Mouse (Mus musculus) liver, embryonic 12.5 days (tissue): ENCODE measurements at regions not wholly inside any gene's neighbourhood (a gene's known extent, or its start where the extent isn't known, plus 50 kb on each side); places are given as distances from the start of the nearest gene placed in this dataset.
A peak's percentile ranks its signal among the peaks of the same experiment; 100 is the strongest.

Experiments used
- ATAC-seq: fragments of 200-750 bp; cut with Nextera tagmentation; 2 replicates; pipeline ENCODE4 v1.8.0; 2017; ENCODE audit warnings: moderate number of reproducible peaks, mild to moderate bottlenecking, moderate library complexity
- H3K27ac ChIP-seq: fragments of 300-500 bp; sonication (generic); 2 replicates; pipeline ENCODE4 v1.5.1; 2016; ENCODE audit warnings: mild to moderate bottlenecking
- H3K27me3 ChIP-seq: fragments of 300-500 bp; sonication (generic); replicated peaks from 2 replicates; pipeline ENCODE4 v1.6.1; 2016; ENCODE audit warnings: mild to moderate bottlenecking, moderate library complexity
- H3K36me3 ChIP-seq: fragments of 300-500 bp; sonication (generic); 2 replicates; pipeline ENCODE4 v1.6.1; 2016; ENCODE audit warnings: mild to moderate bottlenecking, moderate library complexity
- H3K4me1 ChIP-seq: fragments of 300-500 bp; sonication (generic); 2 replicates; pipeline ENCODE4 v1.6.1; 2016
- H3K4me2 ChIP-seq: fragments of 300-500 bp; sonication (generic); 2 replicates; pipeline ENCODE4 v1.6.1; 2016; ENCODE audit warnings: mild to moderate bottlenecking, moderate library complexity
- H3K4me3 ChIP-seq: fragments of 300-500 bp; sonication (generic); 2 replicates; pipeline ENCODE4 v1.5.1; 2016; ENCODE audit warnings: mild to moderate bottlenecking, moderate library complexity
- H3K9ac ChIP-seq: fragments of 300-500 bp; sonication (generic); 2 replicates; pipeline ENCODE4 v1.6.1; 2016; ENCODE audit warnings: mild to moderate bottlenecking, moderate library complexity
- H3K9me3 ChIP-seq: fragments of 300-500 bp; sonication (generic); replicated peaks from 2 replicates; pipeline ENCODE4 v1.6.1; 2016; ENCODE audit warnings: mild to moderate bottlenecking, moderate library complexity
- WGBS: fragments of 180-500 bp; shearing (Covaris S2); methylation state at CpG from one replicate; pipeline ENCODE4 v1.1.7; 2016; ENCODE audit not compliant: insufficient replicate concordance; 5-methylcytosine and 5-hydroxymethylcytosine counted together

DNA sequence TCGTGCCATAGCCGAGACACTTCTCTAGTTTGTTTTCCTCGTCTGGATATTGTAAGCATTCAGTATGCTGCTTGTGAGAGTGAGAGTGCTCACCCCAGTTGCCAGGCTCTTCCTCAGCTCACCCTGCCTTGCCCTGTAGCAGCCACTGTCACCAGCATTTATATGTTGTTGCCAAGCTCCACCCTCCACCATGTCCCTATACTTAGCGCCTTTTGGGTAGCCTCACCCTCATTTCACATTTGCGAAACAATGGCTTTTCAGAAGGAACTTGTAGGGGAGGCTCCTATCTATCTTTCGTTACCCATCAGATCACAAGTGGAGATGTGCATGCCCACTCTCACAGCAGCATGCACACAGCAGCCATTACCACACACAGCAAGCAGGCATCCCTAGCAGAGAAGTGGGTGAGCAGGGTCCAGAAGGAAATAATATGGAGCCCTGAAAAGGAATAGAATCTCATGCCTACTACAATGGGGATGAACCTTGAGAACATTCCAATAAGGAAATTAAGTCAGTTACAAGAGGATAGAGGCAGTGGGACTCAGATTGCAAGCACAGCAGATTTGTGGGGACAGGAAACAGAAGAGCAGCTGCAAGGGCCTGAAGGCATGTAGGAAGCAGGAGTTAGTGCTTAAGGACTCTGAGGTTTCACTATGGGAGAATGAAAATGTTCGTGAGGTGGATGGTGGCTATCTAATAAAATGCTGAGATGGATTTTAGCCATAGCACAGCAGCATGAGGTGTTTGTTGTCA lies 139.8 kb upstream of the Jun start:
- no peaks in the 10 kb centered on the region for H3K9me3 ChIP-seq
- no peak overlapping the region for H3K4me3 ChIP-seq
- H3K9ac ChIP-seq: no peak overlapping the region
- WGBS: 69% methylated on average over 7 of the region's 7 CpGs
- no peak for ATAC-seq
- H3K27me3 ChIP-seq: 0 out of 2 replicates have a peak, but pooled peaks cover 3% of the 10 kb centered on the region
- no peaks in the 10 kb centered on the region for H3K36me3 ChIP-seq
- H3K4me2 ChIP-seq: no peak overlapping the region
- H3K27ac ChIP-seq: no peak overlapping the region; the same call in 1 of the 2 replicates
- peaks cover 61% of the 10 kb centered on the region for H3K4me1 ChIP-seq

DNA sequence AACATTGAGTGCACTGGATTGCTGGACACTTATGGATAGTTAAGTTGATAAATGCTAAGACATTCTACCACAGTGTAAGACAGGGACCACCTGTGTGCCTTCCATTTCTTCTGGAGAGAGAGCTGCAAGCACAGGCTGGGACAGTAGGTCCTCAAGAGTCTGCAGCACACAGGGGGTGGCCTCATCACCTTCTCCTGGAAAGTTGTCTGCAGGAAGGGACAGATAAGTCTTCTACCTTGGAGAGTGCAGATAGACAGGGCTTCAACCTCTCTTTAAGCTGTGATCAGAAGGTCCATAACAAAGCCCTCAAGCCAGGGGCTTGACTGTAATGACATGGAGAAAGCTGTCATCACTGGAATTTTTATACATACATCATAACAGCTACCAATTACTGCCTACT lies 140.5 kb upstream of the Jun start:
- 0 out of 2 replicates have a peak, but pooled peaks cover 3% of the 10 kb centered on the region for H3K27me3 ChIP-seq
- ATAC-seq: peak; percentile 76
- no peak overlapping the region for H3K9ac ChIP-seq
- peaks cover 67% of the 10 kb centered on the region for H3K4me1 ChIP-seq
- peak overlapping the region; percentile 42 for H3K4me2 ChIP-seq
- no peaks in the 10 kb centered on the region for H3K36me3 ChIP-seq
- peak overlapping the region; percentile 70 for H3K27ac ChIP-seq
- H3K4me3 ChIP-seq: no peak overlapping the region
- no peaks in the 10 kb centered on the region for H3K9me3 ChIP-seq

DNA sequence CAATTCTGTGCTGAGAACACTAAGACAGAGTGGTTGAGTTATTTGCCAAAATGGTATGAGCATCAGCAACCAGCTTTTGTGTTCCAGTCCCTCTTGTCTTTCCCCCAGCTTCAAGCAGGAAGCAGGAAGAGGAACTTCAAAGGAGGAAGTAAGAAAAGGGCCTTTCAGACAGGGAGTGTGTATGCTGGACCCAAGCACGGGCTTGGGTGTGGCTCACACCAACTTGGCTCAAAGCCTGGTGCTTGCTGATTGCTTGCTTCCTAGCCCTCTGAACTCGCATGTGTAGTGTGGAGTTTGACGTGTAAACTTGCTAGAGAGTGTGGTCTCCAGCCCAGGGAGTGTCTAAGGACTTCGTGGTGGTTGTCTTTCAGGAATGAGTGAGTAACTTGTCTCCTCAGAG lies 141.0 kb upstream of the Jun start:
- peaks cover 66% of the 10 kb centered on the region for H3K4me1 ChIP-seq
- H3K36me3 ChIP-seq: no peaks in the 10 kb centered on the region
- peak overlapping the region; percentile 70 for H3K27ac ChIP-seq
- H3K4me3 ChIP-seq: no peak overlapping the region
- H3K27me3 ChIP-seq: 0 out of 2 replicates have a peak, but pooled peaks cover 3% of the 10 kb centered on the region
- no peaks in the 10 kb centered on the region for H3K9me3 ChIP-seq
- 11% methylated on average over 4 of the region's 4 CpGs for WGBS
- H3K9ac ChIP-seq: 0 out of 2 replicates have a peak overlapping the region, but pooled peaks have one; percentile 46
- peak overlapping the region; percentile 42 for H3K4me2 ChIP-seq
- ATAC-seq: peak; percentile 92

DNA sequence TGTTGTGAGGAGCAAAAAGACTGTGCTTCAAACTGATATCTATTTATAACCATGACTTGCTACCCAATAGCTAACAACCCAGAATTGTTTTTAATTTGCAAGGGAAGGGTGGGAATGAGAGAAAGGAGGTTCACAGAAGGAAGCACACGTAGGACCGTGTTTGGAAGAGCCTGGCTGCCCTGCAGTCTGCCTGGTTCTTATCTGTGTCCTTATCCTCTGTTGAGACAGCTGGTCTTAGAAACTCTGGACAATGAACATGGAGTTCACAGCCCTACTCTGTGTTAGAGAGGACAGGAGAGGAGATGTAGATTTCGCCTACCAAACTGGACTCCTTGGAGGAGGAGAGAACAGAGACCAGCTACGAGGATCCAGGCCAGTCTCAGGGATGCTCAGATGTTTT lies 141.5 kb upstream of the Jun start:
- WGBS: 53% methylated on average over 4 of the region's 4 CpGs
- H3K4me2 ChIP-seq: peak overlapping the region; percentile 42
- 0 out of 2 replicates have a peak overlapping the region, but pooled peaks have one; percentile 46 for H3K9ac ChIP-seq
- 0 out of 2 replicates have a peak, but pooled peaks cover 3% of the 10 kb centered on the region for H3K27me3 ChIP-seq
- no peaks in the 10 kb centered on the region for H3K36me3 ChIP-seq
- peaks cover 67% of the 10 kb centered on the region for H3K4me1 ChIP-seq
- peak overlapping the region; percentile 70 for H3K27ac ChIP-seq
- peak; percentile 57 for ATAC-seq
- H3K9me3 ChIP-seq: no peaks in the 10 kb centered on the region
- H3K4me3 ChIP-seq: no peak overlapping the region

DNA sequence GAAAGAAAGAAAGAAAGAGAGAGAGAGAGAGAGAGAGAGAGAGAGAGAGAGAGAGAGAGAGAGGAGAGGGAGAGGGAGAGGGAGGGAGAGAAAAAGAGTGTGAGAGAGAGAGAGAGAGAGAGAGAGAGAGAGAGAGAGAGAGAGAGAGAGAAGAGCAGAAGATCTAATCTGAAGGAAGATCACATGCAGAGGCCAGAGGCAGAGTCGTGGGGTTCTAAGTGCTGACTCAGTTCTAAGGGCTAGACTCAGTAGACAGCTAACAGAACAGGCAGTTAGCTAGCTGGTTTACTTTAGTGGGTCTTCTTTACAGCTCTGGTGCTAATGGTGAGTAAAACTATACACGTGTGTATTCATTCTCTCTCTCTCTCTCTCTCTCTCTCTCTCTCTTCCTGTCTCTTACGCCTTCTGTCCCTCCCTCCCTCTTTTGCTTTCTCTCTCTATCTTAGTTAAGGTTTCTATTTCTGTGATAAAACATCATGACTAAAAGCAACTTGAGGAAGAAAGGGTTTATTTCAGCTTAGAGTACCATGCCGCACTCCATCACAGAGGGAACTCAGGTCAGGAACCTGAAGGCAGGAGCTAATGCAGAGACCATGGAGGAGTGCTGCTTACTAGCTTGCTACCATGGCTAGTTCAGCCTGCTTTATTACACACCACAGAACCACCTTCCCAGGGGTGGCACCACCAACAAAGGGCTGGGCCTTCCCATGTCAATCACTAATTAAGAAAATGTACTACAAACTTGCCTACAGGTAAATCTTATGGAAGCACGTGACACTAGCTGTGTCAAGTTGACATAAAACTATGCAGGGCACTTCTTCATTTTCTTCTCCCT lies 142.8 kb upstream of the Jun start:
- Histone ChIP-seq H3K27ac (no peak overlapping the region), H3K36me3 (no peaks in the 10 kb centered on the region), H3K4me1 (peaks cover 69% of the 10 kb centered on the region), H3K4me3 (no peak overlapping the region), H3K4me2 (0 out of 2 replicates have a peak overlapping the region, but pooled peaks have one; percentile 17), H3K27me3 (no peaks in the 10 kb centered on the region), H3K9me3 (no peaks in the 10 kb centered on the region), H3K9ac (no peak overlapping the region)
- WGBS: 54% methylated on average over 5 of the region's 5 CpGs
- ATAC-seq: peak; percentile 48; the same call in 1 of the 2 replicates

DNA sequence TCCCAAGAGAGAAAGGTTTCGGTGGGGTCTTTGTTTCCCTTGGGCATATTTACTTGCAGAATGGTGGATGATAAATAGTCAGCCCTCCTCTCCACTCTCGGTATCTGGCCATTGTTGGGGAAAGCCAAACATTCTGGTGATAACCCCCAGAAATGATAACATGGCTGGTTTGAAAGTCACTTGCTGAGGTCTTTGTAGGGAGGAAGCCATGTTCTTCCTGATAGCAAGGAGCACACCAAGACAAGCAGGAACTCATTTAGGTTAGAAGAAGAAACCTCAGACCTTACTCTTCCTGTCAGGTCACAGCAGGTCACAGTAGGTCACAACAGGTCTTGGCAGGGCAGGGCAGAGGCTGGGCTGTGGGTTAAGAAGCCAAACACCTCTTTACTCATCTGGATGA lies 144.1 kb upstream of the Jun start:
- Histone ChIP-seq H3K4me3 (no peak overlapping the region), H3K27ac (no peak overlapping the region), H3K9me3 (no peaks in the 10 kb centered on the region), H3K4me1 (peaks cover 69% of the 10 kb centered on the region), H3K9ac (no peak overlapping the region), H3K4me2 (no peak overlapping the region), H3K27me3 (no peaks in the 10 kb centered on the region), H3K36me3 (no peaks in the 10 kb centered on the region)
- no peak for ATAC-seq
- WGBS: 18% methylated on average over 2 of the region's 2 CpGs

DNA sequence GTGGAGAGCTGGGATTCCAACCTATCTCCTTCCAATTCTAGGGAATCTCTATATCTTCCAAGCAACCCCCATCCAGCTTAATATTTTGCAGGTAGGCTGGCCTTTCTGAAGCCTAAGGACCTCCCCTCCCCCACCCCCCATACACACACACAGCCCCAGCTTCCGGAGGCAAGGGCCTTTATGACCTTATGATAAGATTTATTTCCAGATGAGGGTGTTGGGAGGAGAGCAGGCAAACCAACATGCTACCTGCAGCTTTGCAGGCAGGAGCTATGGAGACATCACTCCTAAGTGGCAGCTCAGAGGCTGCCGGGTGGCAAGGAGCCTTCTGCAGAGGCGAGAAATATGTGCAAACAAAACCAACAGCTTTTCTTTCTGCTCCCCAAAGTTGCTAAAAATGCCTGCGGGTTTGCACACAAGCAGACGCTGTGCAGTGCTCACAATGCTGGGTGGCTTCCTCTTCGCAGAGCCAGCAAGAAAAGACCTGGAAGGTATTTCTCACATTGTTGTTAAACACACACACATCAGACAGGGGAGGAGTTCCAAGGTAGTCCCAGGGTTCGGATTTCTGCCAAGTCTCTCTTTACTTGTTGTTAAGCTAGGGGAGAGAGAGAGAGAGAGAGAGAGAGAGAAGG lies 145.2 kb upstream of the Jun start:
- Histone ChIP-seq H3K9me3 (no peaks in the 10 kb centered on the region), H3K27me3 (no peaks in the 10 kb centered on the region), H3K4me2 (no peak overlapping the region), H3K36me3 (no peaks in the 10 kb centered on the region), H3K27ac (no peak overlapping the region), H3K4me1 (peaks cover 64% of the 10 kb centered on the region), H3K9ac (no peak overlapping the region), H3K4me3 (no peak overlapping the region)
- 46% methylated on average over 7 of the region's 7 CpGs for WGBS
- no peak for ATAC-seq

DNA sequence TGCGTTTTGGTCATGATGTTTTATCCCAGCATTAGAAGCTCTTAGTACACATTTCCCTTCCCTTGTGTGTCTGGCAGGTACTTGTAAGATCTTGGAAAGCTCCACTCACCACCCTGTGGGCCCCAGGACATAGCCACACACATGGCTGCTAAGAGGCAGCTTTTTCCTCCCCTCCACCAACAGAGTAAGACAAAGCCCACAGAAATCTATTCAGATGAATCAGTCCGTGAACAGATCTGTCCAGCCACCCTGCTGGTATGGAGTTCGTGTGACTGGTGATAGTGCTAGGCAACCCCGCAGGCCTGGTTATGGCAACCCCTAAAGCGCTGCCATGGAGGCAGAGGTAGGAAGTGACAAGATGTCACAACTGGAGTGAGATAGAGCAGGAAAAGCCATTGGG lies 147.4 kb upstream of the Jun start:
- H3K27ac ChIP-seq: no peak overlapping the region

DNA sequence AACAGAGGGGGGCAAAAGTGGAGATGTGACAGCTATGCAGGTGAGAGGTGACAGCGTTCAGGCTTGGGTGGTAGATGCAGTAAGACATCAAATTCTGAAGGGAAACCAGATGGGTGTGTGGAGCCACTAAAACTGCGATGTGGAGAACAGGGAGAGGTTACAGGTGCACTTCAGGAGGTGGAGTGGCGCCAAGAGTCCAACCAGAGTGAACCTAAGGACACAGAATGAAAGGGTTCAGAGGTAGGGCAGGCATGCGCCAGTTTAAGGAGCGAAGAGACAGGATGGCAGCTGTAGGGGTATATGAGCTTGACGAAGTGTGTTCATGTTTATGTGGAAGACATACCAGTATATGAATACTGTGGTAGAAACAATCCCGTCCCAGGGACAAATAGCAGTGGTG lies 148.1 kb upstream of the Jun start:
- no peak overlapping the region for H3K9ac ChIP-seq
- no peak overlapping the region for H3K4me3 ChIP-seq
- no peak for ATAC-seq
- H3K27me3 ChIP-seq: no peaks in the 10 kb centered on the region
- no peaks in the 10 kb centered on the region for H3K9me3 ChIP-seq
- 76% methylated on average over 7 of the region's 7 CpGs for WGBS
- peaks cover 44% of the 10 kb centered on the region for H3K4me1 ChIP-seq
- no peak overlapping the region for H3K4me2 ChIP-seq
- no peak overlapping the region for H3K27ac ChIP-seq
- H3K36me3 ChIP-seq: no peaks in the 10 kb centered on the region

More for the DNA sequence above, 147.4 kb upstream of the Jun start:
- no peak overlapping the region for H3K9ac ChIP-seq
- H3K9me3 ChIP-seq: no peaks in the 10 kb centered on the region
- H3K36me3 ChIP-seq: no peaks in the 10 kb centered on the region
- H3K4me1 ChIP-seq: peaks cover 51% of the 10 kb centered on the region
- H3K4me3 ChIP-seq: no peak overlapping the region
- ATAC-seq: no peak
- H3K4me2 ChIP-seq: no peak overlapping the region
- H3K27me3 ChIP-seq: no peaks in the 10 kb centered on the region
- 62% methylated on average over 5 of the region's 5 CpGs for WGBS

DNA sequence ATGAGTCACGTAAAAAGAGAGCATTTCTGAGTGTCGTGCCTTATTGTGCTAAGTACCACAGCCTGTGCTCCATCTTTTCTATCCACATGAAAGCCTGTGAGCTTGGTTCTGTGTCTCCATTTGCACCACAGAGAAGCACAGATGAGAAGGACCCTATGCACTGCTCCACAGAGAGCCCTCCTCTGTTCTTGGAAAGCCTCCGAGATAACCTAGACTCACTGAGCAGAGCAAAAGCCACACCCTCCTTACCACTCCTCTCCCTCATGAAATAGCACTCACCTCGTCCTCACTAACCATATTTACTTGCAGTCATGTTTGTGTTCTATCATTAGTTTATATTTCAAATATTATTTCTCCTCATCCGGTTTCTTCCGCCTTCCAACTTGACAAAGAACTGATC lies 150.5 kb upstream of the Jun start:
- no peak overlapping the region for H3K4me2 ChIP-seq
- no peaks in the 10 kb centered on the region for H3K27me3 ChIP-seq
- no peak overlapping the region for H3K9ac ChIP-seq
- H3K36me3 ChIP-seq: no peaks in the 10 kb centered on the region
- no peaks in the 10 kb centered on the region for H3K9me3 ChIP-seq
- peak; percentile 76; the same call in 1 of the 2 replicates for ATAC-seq
- 59% methylated on average over 6 of the region's 6 CpGs for WGBS
- peaks cover 21% of the 10 kb centered on the region for H3K4me1 ChIP-seq
- no peak overlapping the region for H3K4me3 ChIP-seq
- no peak overlapping the region for H3K27ac ChIP-seq

DNA sequence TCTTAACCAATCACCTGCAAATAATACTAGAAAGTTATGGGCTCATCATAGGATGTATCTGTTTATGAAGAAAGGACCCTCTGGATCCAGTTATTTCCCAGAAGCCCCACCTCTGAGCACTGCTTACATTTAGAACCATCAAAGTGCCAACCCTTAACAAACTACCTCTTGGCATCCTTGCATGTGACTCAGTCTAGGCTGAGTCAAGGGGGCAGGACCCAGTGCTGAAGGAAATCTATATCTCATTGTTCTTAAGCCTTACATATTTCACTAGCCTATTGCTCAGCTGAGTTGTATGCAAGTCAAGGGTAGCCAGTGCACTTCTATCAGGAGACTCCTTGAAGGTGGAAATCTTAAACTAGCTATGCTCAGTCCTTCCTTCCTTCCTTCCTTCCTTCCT lies 151.6 kb upstream of the Jun start:
- Histone ChIP-seq H3K27ac (no peak overlapping the region), H3K9me3 (no peaks in the 10 kb centered on the region), H3K9ac (no peak overlapping the region), H3K27me3 (no peaks in the 10 kb centered on the region), H3K4me2 (no peak overlapping the region), H3K4me3 (no peak overlapping the region), H3K4me1 (peaks cover 14% of the 10 kb centered on the region), H3K36me3 (no peaks in the 10 kb centered on the region)
- no peak for ATAC-seq

DNA sequence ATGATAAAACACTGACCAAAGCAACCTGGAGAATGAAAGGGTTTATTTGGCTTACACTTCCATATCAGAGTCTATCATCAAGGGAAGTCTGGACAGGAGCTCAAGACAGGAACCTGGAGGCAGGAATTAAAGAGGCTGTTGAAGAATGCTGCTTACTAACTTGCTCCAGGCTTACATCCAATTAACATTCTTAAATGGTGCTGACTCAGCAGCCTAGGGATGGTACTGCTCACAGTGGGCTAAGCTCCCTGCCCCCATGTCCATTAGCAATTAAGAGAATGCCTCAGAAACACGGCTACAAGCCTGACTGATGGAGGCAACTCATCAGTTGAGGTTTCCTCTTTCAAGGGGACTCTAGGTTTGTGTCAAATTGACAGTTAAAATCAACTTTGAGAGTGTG lies 153.3 kb upstream of the Jun start:
- Histone ChIP-seq H3K4me1 (peaks cover 12% of the 10 kb centered on the region), H3K9ac (no peak overlapping the region), H3K27ac (no peak overlapping the region), H3K36me3 (no peaks in the 10 kb centered on the region), H3K4me2 (no peak overlapping the region), H3K4me3 (no peak overlapping the region), H3K9me3 (no peaks in the 10 kb centered on the region), H3K27me3 (no peaks in the 10 kb centered on the region)
- no peak for ATAC-seq
- WGBS: 25% methylated on average over 1 of the region's 1 CpGs
